Mouse (Mus musculus): ENCODE measurements at regions not wholly inside any gene's neighbourhood (a gene's known extent, or its start where the extent isn't known, plus 50 kb on each side); places are given as distances from the start of the nearest gene placed in this dataset.

DNA sequence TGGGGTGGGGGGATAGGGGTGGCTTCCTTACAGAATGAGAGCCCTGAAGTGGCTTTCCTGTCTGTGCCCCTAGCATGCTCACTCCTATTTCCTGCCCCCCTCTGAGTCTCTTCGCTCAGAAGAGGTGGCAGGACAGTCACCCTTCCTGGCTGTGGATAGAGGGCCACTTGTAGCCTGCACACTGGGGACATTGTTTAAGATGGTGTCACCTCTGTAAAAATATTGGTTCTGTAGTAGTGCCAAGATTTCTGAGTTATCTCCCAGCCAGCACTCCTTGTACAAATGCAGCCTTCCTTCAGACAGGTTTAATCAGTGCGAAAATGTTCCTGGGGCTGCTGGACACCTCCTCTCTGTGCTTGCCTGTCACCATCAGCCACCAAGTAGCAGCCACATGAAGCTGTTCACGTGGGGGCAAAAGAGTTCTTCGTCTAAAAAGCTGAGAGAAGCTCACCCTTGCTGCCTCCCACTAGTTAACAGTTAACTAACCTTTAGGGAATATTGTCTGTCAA lies 136.1 kb upstream of the Id2 start:
- no peak for DNase-seq (ENCODE audit: low read depth)
- TF ChIP-seq POLR2A (IDR thresholded peaks at IDR 0.05; ENCODE audit: borderline replicate concordance, extremely low read depth, insufficient read depth, insufficient read length, poor library complexity, severe bottlenecking) (no peak), CTCF (IDR thresholded peaks at IDR 0.05; ENCODE audit: borderline replicate concordance, extremely low read depth, insufficient read depth, insufficient read length) (no peak)

DNA sequence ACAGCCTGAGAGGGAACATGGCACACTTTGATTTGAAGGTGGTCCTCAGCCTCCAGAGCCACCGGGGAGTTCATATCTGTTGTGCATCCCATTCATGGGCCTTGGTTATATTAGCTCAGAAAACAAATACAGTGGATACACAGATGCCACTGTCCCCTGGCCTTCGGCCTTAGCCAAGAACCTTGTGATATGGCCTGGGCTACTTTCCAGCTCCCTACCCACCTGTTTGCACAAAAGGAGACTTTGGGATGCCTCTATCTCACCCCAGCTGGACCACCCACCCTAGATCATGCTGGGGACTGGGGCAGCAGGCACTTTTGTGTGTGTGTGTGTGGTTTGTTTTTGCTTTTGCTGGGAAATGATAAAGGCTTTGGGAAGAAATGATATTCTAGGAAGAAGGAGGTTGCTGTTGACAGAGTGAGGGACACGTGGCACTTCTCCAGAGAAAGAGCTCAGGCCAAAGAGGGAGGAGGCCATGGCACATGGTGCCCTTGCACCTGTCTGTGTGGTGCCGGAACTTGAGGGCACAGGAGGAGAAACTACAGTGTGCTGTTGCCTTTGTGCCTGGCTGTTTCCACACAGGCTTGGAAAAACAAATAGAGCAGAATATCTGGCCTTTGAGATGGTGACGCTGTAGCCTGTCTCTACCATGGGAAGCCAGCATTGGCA lies 135.6 kb upstream of the Id2 start:
- TF ChIP-seq POLR2A (IDR thresholded peaks at IDR 0.05; ENCODE audit: borderline replicate concordance, extremely low read depth, insufficient read depth, insufficient read length, poor library complexity, severe bottlenecking) (no peak), CTCF (IDR thresholded peaks at IDR 0.05; ENCODE audit: borderline replicate concordance, extremely low read depth, insufficient read depth, insufficient read length) (no peak)
- DNase-seq (ENCODE audit: low read depth), result no peak

- no peak for TF ChIP-seq CTCF (IDR thresholded peaks at IDR 0.05; ENCODE audit: borderline replicate concordance, extremely low read depth, insufficient read depth, insufficient read length)
- no peak for TF ChIP-seq POLR2A (IDR thresholded peaks at IDR 0.05; ENCODE audit: borderline replicate concordance, extremely low read depth, insufficient read depth, insufficient read length, poor library complexity, severe bottlenecking)
These were observed 131.8 kb upstream of the Id2 start for GRCm38 (mm10) chr12:25228708-25229107.

DNA sequence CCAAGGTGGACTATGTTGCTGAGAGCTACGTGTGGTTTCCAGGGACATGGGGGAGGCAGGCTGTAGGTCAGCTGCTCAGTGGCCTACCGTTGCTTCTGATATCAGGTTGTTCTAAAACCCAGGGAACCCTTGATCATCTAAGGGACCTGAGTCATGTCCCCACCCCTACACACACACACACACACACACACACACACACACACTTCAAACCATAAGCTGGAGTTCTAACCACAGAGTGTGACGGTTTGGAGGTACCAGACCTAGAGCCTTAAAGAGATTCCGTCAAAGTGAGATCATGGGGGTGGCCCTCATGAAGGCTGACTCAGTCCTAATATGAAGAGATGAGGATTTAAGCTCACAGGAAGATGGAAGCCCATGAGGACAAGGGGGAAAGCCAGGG lies 130.8 kb upstream of the Id2 start:
- DNase-seq (ENCODE audit: low read depth), result no peak

More at GRCm38 (mm10) chr12:25228708-25229107, 131.8 kb upstream of the Id2 start:
- DNase-seq (ENCODE audit: low read depth), result no peak

GRCm38 (mm10) chr12:25224644-25225043 lies 127.7 kb upstream of the Id2 start:
- no peak for TF ChIP-seq POLR2A (IDR thresholded peaks at IDR 0.05; ENCODE audit: borderline replicate concordance, extremely low read depth, insufficient read depth, insufficient read length, poor library complexity, severe bottlenecking)
- no peak for TF ChIP-seq CTCF (IDR thresholded peaks at IDR 0.05; ENCODE audit: borderline replicate concordance, extremely low read depth, insufficient read depth, insufficient read length)
- DNase-seq (ENCODE audit: low read depth), result no peak

More for the DNA sequence above, 130.8 kb upstream of the Id2 start:
- TF ChIP-seq POLR2A (IDR thresholded peaks at IDR 0.05; ENCODE audit: borderline replicate concordance, extremely low read depth, insufficient read depth, insufficient read length, poor library complexity, severe bottlenecking) (no peak), CTCF (IDR thresholded peaks at IDR 0.05; ENCODE audit: borderline replicate concordance, extremely low read depth, insufficient read depth, insufficient read length) (no peak)

GRCm38 (mm10) chr12:25224201-25224600 lies 127.3 kb upstream of the Id2 start:
- TF ChIP-seq CTCF (IDR thresholded peaks at IDR 0.05; ENCODE audit: borderline replicate concordance, extremely low read depth, insufficient read depth, insufficient read length) (no peak), POLR2A (IDR thresholded peaks at IDR 0.05; ENCODE audit: borderline replicate concordance, extremely low read depth, insufficient read depth, insufficient read length, poor library complexity, severe bottlenecking) (no peak)
- no peak for DNase-seq (ENCODE audit: low read depth)

- DNase-seq (ENCODE audit: low read depth), result no peak
- no peak for TF ChIP-seq POLR2A (IDR thresholded peaks at IDR 0.05; ENCODE audit: borderline replicate concordance, extremely low read depth, insufficient read depth, insufficient read length, poor library complexity, severe bottlenecking)
- TF ChIP-seq CTCF (IDR thresholded peaks at IDR 0.05; ENCODE audit: borderline replicate concordance, extremely low read depth, insufficient read depth, insufficient read length), result no peak
These were observed 126.6 kb upstream of the Id2 start for GRCm38 (mm10) chr12:25223539-25223938.

GRCm38 (mm10) chr12:25220780-25221106 lies 123.8 kb upstream of the Id2 start:
- TF ChIP-seq CTCF (IDR thresholded peaks at IDR 0.05; ENCODE audit: borderline replicate concordance, extremely low read depth, insufficient read depth, insufficient read length), result no peak
- no peak for TF ChIP-seq POLR2A (IDR thresholded peaks at IDR 0.05; ENCODE audit: borderline replicate concordance, extremely low read depth, insufficient read depth, insufficient read length, poor library complexity, severe bottlenecking)
- peak; percentile 51 for DNase-seq (ENCODE audit: low read depth)

DNA sequence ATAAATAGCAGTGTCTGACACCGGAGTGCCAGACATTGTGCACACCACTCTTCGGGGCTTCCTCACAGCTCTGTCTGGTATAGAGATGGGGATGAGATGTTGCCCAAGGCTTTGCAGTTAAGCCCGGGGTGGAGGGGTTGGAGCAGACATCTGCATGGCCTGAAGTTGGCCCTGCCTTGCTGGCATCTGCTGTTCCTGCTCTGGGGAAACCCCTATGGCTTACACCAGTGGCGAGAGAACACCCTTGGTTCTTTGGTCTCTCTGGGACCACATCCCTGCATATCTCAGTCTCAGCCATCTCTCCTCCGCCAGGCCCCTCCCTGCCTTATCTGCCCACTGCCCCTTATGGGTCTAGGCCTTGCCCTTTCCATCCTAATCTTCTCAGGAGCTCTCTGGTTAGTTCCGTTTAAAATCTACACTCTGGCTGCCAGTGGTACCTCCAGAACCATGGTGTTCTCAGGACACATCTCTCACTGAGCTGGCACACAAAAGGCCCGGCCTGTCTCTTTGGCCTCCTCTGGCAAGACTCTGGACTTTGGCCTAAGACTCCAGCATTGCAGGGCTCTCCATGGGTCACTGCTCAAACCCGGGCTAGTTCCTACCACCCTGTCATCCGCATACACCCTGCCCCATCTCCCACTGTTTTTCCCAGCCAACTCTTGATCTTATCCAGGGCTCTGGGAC lies 123.3 kb upstream of the Id2 start:
- TF ChIP-seq POLR2A (IDR thresholded peaks at IDR 0.05; ENCODE audit: borderline replicate concordance, extremely low read depth, insufficient read depth, insufficient read length, poor library complexity, severe bottlenecking) (no peak), CTCF (IDR thresholded peaks at IDR 0.05; ENCODE audit: borderline replicate concordance, extremely low read depth, insufficient read depth, insufficient read length) (no peak)
- no peak for DNase-seq (ENCODE audit: low read depth)

DNA sequence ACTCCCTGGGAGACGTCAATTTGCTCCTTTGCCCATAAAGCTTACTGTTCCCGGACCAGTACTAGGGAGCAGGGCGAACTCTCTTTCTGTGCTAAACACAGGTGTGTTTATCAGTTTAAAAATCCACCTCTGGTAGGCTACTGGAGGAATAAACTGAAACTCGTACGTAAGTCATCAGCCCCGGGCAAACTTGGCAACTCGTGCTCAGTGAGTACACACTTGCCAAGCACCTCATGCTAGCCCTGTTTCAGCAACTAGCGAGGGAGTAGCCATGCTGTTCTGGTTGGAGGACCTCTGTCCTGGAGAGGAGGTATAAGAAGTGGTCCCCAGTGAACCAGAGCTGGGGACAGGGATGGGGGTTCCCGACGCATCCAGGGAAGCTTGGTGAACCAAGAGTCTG lies 122.6 kb upstream of the Id2 start:
- TF ChIP-seq CTCF (IDR thresholded peaks at IDR 0.05; ENCODE audit: borderline replicate concordance, extremely low read depth, insufficient read depth, insufficient read length) (no peak), POLR2A (IDR thresholded peaks at IDR 0.05; ENCODE audit: borderline replicate concordance, extremely low read depth, insufficient read depth, insufficient read length, poor library complexity, severe bottlenecking) (no peak)
- DNase-seq (ENCODE audit: low read depth), result no peak

- no peak for DNase-seq (ENCODE audit: low read depth)
- no peak for TF ChIP-seq POLR2A (IDR thresholded peaks at IDR 0.05; ENCODE audit: borderline replicate concordance, extremely low read depth, insufficient read depth, insufficient read length, poor library complexity, severe bottlenecking)
- TF ChIP-seq CTCF (IDR thresholded peaks at IDR 0.05; ENCODE audit: borderline replicate concordance, extremely low read depth, insufficient read depth, insufficient read length), result no peak
These were observed 120.0 kb upstream of the Id2 start for GRCm38 (mm10) chr12:25216792-25217516.
